Mouse (Mus musculus): ENCODE results near the gene Igsf11. TPM values are rescaled to one million over a fixed set of nuclear protein-coding genes. Genes with fewer than 3 reads are reported as not detected.

The Igsf11 gene
- polyA plus RNA-seq, 1 experiment from 2014 or later, result 0.77 TPM

DNA sequence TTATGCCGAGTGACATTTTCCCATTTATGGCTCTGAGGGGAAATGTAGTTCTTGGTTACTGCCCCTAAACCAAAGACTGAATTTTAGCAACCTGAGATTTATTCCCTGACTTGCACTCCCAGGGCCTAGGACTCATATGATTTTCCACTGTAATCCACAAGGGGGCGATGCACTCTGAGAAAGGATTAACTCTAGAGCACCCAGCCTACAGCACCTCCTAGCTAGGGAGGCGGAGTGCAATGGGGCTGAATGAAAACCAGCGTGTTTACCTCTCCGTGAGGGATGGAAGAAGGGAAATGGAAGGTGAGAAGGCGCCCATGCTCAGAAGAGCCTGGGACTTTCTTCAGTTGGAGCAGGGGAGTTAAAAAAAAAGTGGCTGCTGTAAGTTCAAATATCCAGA, 163.6 kb downstream of the Igsf11 start:
- ATAC-seq (ENCODE audit: insufficient number of reproducible peaks, low FRiP score, low TSS enrichment, low read depth), result no peak
- no peaks in the 10 kb centered on the region for H3K9me3 ChIP-seq
- no peaks in the 10 kb centered on the region for H3K36me3 ChIP-seq
- H3K4me3 ChIP-seq, result no peak overlapping the region
- WGBS, result 19% methylated on average over 6 of the region's 6 CpGs
- no peak overlapping the region for H3K4me2 ChIP-seq
- no peaks in the 10 kb centered on the region for H3K4me1 ChIP-seq
- H3K9ac ChIP-seq, result no peak overlapping the region
- no peak overlapping the region for H3K27ac ChIP-seq
- H3K27me3 ChIP-seq, result peaks cover 8% of the 10 kb centered on the region; the same call in 1 of the 2 replicates

DNA sequence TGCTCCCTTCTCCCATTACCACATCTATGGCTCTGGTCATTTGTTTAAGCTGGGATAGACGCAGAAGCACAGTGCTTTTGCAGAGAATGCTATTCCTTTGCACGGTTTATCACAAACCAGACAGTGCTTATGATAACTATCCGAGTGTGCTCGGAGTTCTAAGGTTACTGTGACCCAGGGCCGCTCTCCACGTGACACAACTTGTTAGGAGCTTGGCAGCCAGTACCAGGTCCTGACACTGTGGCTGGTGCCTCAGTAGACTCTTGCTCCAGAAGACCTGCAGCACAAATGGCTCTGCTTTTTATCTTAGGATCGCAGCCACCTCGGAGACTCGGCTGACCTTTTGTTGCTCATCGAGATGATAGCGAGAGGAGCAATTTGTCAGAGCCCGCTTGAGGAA, 164.5 kb downstream of the Igsf11 start:
- ATAC-seq (ENCODE audit: insufficient number of reproducible peaks, low FRiP score, low TSS enrichment, low read depth), result no peak
- WGBS, result 44% methylated on average over 12 of the region's 12 CpGs

DNA sequence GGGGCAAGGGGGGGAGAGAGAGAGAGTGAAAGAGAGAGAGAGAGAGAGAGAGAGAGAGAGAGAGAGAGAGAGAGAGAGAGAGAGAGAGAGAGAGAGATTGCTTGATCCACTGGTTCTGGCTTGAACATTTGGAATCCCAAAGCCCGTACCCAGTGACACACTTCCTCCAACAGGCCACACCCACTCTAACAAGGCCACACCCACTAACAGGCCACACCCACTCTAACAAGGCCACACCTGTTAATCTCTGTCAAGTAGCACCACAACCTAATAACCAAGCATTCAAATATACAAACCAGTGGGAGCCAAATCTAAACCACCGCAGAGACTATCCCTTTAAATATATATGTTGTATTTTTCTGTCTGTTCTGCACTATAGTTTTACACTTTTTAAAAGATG, 166.4 kb downstream of the Igsf11 start:
- Histone ChIP-seq H3K9me3 (no peaks in the 10 kb centered on the region), H3K27ac (no peak overlapping the region), H3K4me3 (no peak overlapping the region), H3K4me1 (no peaks in the 10 kb centered on the region), H3K27me3 (peaks cover 7% of the 10 kb centered on the region; the same call in 1 of the 2 replicates), H3K4me2 (no peak overlapping the region), H3K36me3 (no peaks in the 10 kb centered on the region), H3K9ac (no peak overlapping the region)
- WGBS, result 87% methylated on average over 2 of the region's 2 CpGs
- no peak for ATAC-seq (ENCODE audit: insufficient number of reproducible peaks, low FRiP score, low TSS enrichment, low read depth)

More for the DNA sequence above, 164.5 kb downstream of the Igsf11 start:
- Histone ChIP-seq H3K27me3 (peaks cover 7% of the 10 kb centered on the region; the same call in 1 of the 2 replicates), H3K36me3 (no peaks in the 10 kb centered on the region), H3K27ac (no peak overlapping the region), H3K9ac (no peak overlapping the region), H3K4me3 (no peak overlapping the region), H3K4me2 (no peak overlapping the region), H3K4me1 (no peaks in the 10 kb centered on the region), H3K9me3 (no peaks in the 10 kb centered on the region)

DNA sequence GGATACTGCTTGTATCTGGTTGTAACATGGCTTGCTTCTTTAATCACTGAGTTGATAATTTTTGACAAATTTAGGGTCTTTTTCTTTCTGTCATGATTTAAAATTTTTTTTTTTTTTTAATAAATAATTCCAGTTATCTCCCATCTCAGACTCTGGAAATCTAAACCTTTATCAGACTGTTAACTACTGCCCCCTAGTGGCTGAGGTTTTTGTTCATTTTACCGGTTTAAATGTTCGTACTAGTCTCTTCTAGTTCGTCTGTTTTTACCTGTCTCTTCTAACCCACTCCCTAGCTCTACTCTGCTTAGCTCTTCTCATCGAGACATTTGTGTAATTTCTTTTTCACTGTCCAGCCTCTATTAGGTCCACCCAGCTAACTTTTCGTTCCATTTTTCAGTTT, 170.1 kb downstream of the Igsf11 start:
- no peak overlapping the region for H3K27ac ChIP-seq
- H3K4me3 ChIP-seq, result no peak overlapping the region
- H3K4me1 ChIP-seq, result no peaks in the 10 kb centered on the region
- no peak overlapping the region for H3K4me2 ChIP-seq
- H3K9ac ChIP-seq, result no peak overlapping the region
- no peaks in the 10 kb centered on the region for H3K36me3 ChIP-seq
- no peak for ATAC-seq (ENCODE audit: insufficient number of reproducible peaks, low FRiP score, low TSS enrichment, low read depth)
- H3K27me3 ChIP-seq, result no peaks in the 10 kb centered on the region
- WGBS, result 36% methylated on average over 5 of the region's 5 CpGs
- H3K9me3 ChIP-seq, result no peaks in the 10 kb centered on the region

DNA sequence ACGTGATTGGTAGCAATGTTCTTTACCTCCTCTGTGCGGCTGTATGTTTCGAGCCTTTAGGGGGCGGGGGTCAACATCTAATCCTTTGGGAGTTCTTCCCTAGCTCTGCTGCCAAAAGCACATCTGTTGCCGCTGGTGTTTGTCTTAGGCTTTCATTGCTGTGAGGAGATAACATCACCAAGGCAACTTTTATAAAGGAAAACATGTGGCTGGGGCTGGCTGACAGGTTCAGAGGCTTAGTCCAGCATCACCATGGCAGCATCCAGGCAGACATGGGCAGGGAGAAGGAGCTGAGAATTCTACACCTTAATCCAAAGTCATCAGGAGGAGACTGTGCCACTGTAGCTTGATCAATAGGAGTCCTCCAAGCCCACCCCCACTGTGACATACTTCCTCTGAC, 173.1 kb downstream of the Igsf11 start:
- Histone ChIP-seq H3K9ac (no peak overlapping the region), H3K9me3 (no peaks in the 10 kb centered on the region), H3K36me3 (no peaks in the 10 kb centered on the region), H3K4me1 (no peaks in the 10 kb centered on the region), H3K4me2 (no peak overlapping the region), H3K27ac (no peak overlapping the region), H3K4me3 (no peak overlapping the region), H3K27me3 (no peaks in the 10 kb centered on the region)
- 62% methylated on average over 5 of the region's 5 CpGs for WGBS
- no peak for ATAC-seq (ENCODE audit: insufficient number of reproducible peaks, low FRiP score, low TSS enrichment, low read depth)

DNA sequence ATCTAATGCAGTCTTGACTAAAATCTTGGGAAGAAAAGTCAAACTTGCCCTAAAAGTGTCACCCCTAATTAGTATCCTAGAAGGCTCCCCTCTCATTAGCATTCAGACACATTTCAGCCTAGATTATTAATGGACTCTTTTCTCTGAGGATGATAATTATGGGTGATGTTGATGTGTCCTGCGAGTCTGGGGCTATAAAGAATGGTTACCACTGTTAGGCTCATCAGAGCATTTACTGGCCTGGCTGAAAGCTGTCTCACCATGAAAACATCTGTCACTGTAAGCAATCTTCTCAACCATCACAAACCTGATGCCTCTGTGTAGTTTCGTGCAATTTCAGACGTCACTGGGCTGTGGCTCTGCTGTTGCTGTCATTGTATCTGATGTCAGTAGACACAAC, 179.0 kb downstream of the Igsf11 start:
- Histone ChIP-seq H3K4me3 (no peak overlapping the region), H3K36me3 (no peaks in the 10 kb centered on the region), H3K27me3 (no peaks in the 10 kb centered on the region), H3K9ac (no peak overlapping the region), H3K4me1 (no peaks in the 10 kb centered on the region), H3K9me3 (no peaks in the 10 kb centered on the region), H3K4me2 (no peak overlapping the region), H3K27ac (no peak overlapping the region)
- 49% methylated on average over 3 of the region's 3 CpGs for WGBS
- no peak for ATAC-seq (ENCODE audit: insufficient number of reproducible peaks, low FRiP score, low TSS enrichment, low read depth)

Other genes starting within 250 kb of the Igsf11 start
- 14.5 and 16.2 TPM in 2 replicates for gene Arhgap31, start 179.4 kb upstream of the Igsf11 start, polyA plus RNA-seq (2015; fragmentation: Nextera tagmentation; extraction: Ambion mirVana)
- 26.4 and 26.5 TPM in 2 replicates for gene B4galt4, start 150.4 kb upstream of the Igsf11 start, polyA plus RNA-seq (2015; fragmentation: Nextera tagmentation; extraction: Ambion mirVana)
- 127 and 130 TPM in 2 replicates for gene Upk1b, start 92.3 kb upstream of the Igsf11 start, polyA plus RNA-seq (2015; fragmentation: Nextera tagmentation; extraction: Ambion mirVana)
- not detected in 2 replicates for gene 4930435E12Rik, start 63.9 kb upstream of the Igsf11 start, polyA plus RNA-seq (2015; fragmentation: Nextera tagmentation; extraction: Ambion mirVana)